Mouse (Mus musculus) E14TG2a.4 (cell line): ENCODE measurements around the gene Hoxb3.

Source experiments
- CTCF ChIP-seq: conservative IDR thresholded peaks from 2 replicates; pipeline ENCODE4 v1.5.1; 2014; ENCODE audit warnings: low read length
- NANOG ChIP-seq: IDR thresholded peaks from 2 replicates; pipeline ENCODE4 v1.6.1; 2014; ENCODE audit warnings: borderline replicate concordance, low read length, mixed read lengths
- POU5F1 ChIP-seq: IDR thresholded peaks from 2 replicates; pipeline ENCODE4 v1.6.1; 2014; ENCODE audit warnings: low read length, borderline replicate concordance

DNA sequence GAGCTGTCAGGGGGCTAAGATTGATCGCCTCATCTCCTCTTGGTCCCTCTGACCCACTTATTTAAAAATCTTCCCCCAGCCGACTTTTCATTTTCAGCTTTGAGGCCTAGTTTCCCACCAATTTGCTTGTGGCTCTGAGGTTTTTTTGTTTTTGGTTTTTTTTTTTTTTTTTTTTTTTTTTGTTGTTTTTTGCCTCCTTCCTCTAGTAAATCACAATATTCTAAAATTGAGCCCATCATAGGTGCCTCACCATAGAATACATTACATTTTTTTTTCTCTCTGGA lies 27.2 kb downstream of the Hoxb3 start, which contains the start of gene Hoxb2:
- TF ChIP-seq CTCF (no peak), POU5F1 (no peak), NANOG (no peak)
